Mouse (Mus musculus): Measurements from ENCODE around the gene Rnf20. TPM values are rescaled to one million over a fixed set of nuclear protein-coding genes. Genes with fewer than 3 reads are reported as not detected.
"Not testable (repeated sequence)": the region's sequence is repeated elsewhere in the genome, so short reads cannot be mapped to it uniquely, and the experiment has no call there.

Rnf20 gene
- 16.8 and 19.0 TPM in 2 replicates for polyA plus RNA-seq (2012; rRNA removed)

- peak; percentile 84 for DNase-seq (ENCODE audit: low read depth)
These were observed at the start of gene Rnf20 for GRCm38 (mm10) chr4:49631319-49632138. Rnf20 (plus strand) TSS chr4:49632006.

DNA sequence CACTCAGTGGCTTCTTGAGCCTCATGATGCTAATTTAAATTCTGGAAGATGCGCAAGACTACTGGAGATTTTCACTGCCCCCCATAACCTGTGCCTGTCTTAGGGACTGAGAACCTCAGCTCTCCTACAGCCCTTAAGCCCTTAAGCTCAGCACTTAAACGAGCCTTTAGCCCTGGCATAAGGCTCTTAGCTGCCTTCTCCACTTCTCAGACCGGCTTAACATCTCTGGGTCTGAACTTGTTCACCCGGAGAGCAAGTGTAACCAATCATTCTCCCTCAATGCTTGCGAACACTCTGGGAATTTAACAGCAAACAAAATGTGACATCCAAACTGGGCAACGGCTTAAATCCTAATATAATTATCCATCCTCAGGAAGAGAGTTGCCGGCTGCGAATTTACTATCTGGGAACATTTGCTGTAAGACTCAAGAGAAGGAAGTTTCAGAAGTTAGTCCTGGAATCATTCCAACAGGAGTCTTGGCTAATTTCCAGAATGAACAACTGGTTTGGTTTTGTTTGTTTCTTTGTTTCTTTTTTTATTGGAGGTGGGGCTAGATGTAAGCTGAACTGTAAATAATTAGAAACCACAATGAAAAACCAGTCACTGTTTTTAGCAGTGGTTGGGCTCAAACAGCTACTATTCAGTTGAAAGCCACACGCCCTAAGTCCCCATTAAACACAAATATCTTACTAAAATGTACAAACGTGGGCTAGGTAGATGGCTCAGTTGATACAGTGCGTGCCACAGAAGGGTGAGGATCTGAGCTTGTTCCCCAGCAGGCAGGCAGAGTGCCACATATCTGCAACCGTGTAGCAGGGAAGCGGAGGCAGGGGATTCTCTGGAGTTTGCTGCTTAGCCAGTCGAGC is 47.6 kb upstream of the Rnf20 start:
- no peak for DNase-seq (ENCODE audit: low read depth)

GRCm38 (mm10) chr4:49585524-49586101 is 46.2 kb upstream of the Rnf20 start:
- no peak for DNase-seq (ENCODE audit: low read depth)

GRCm38 (mm10) chr4:49586811-49587210 is 45.0 kb upstream of the Rnf20 start:
- DNase-seq (ENCODE audit: low read depth), result no peak

DNA sequence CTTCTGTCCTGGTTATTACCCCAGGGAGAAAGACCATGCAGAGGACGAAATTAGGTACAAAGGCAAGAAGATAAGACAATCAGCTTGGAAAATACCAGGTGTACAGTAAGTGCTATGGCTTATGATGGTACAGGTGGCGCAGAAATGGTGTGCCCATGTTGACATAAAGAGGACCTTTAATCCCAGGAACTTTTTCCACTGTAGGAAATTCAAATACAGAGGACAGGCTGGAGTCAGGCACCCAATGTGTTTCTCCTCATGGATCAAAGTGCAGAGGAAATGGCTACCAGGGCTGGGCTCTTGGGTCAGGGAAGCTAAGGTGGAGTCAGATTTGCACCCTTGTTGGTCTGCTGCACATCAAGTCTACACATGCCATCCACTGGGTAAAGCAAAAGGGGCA is 41.7 kb upstream of the Rnf20 start:
- no peak for DNase-seq (ENCODE audit: low read depth)

DNA sequence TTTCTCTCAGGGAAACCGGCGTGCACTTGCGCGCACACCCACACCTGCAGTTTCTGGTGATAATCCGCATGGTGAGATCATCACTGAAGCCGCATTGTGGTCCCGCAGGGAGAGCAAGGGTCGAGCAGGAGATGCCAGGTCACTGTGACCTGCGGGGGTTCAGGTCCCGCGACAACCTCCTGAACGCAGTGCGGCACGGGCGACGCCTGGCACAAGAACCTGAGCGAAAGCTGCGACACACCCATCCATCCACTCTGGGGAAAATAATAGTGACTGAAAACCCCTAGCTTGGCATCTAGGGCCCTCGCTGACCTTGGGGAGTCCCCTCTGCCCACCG is 35.0 kb upstream of the Rnf20 start:
- DNase-seq (ENCODE audit: low read depth), result no peak

DNA sequence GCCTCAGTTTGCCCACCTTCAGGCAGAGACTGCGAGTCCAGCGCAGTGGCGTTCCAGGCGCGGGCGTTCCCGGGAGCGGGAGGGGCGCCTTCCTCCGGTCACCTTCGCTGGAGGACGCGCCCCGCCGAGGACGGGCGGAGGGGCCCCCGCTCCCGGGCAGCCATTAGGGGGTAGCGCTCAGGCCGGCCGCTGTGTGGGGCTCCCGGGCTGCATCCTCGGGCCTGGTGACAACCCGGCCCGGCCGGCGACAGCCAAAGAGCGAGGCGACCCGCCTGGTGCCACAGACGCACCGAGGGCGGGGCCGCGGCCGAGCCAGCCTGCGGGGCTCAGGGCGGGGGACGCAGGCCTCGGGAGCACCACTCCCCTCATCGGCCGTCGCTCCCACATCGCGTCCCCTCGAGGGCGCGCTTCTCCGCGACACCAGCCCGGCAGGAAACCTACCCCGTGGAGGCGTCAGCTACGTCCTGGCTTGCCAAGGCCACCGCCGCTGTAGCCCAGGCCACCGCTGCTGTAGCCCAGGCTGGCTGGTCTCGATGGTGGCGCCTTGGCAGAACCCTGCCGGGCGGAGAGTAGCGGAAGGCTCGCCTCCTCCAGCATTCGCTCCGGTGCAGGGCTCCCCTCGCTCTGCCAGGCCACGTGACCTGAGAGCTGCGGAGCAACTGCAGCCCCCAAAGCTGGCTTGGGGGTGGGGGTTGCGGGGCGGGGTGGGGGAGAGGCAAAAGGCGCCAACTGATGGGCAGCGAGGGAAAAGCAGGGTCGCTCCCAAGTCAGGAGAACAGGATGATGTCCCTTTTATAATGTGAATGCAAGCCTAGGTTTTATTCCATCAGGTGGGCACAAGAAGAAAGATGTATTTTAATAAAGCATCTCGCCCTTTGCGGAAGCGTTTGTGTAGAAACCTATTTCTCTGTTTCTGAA is 34.4 kb upstream of the Rnf20 start, which contains the start of gene Tmem246:
Gene Tmem246 (minus strand): TSS at position 694 of the 918 bp plus-strand sequence.
- no peak for DNase-seq (ENCODE audit: low read depth)

- DNase-seq (ENCODE audit: low read depth), result no peak
These were observed 28.6 kb upstream of the Rnf20 start for GRCm38 (mm10) chr4:49603161-49603560.

- DNase-seq (ENCODE audit: low read depth), result no peak
These were observed 27.7 kb upstream of the Rnf20 start for GRCm38 (mm10) chr4:49604016-49604546.

GRCm38 (mm10) chr4:49604616-49605015 is 27.2 kb upstream of the Rnf20 start:
- DNase-seq (ENCODE audit: low read depth), result no peak

DNA sequence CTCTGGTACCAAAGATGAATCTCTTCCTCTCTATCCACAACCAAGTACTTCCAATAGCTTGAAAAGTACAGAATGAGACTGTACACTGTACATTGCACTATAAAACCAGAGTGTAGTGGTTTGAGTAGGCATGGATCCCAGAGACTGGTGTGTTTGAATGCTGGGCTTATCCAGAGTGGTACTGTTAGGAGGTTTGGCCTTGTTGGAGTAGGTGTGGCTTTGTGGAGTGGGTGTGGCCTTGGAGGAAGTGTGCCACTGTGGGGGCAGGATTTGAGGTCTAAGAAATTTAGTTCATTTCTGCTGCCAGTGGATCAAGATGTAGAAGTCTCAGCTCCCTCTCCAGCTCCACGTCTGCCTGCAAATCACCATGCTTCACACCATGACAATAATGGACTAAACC is 26.3 kb upstream of the Rnf20 start:
- no peak for DNase-seq (ENCODE audit: low read depth)

DNA sequence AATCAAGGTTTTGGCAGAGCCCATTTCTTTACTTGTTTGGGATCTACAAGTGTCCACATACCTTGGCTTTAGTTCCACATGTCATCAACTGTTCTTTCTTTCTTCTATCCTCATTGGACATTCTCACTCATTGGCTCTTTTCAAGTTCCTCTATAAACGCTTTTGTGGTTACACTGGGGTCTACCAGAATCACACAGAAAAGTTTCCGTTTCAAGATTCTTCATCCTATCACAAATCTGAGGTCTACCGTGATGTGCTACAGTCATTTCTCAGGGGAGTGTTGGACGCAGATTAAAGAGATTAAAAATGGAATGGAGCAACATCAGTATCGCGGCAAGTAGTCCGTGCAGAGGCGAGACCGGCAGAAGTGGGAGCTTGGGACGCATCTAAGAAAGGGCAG is 14.9 kb upstream of the Rnf20 start:
- no peak for DNase-seq (ENCODE audit: low read depth)

GRCm38 (mm10) chr4:49619861-49620260 is 11.9 kb upstream of the Rnf20 start:
- not testable (repeated sequence) for DNase-seq (ENCODE audit: low read depth)

- DNase-seq (ENCODE audit: low read depth), result no peak
These were observed 9.5 kb upstream of the Rnf20 start for GRCm38 (mm10) chr4:49622272-49622671.

DNA sequence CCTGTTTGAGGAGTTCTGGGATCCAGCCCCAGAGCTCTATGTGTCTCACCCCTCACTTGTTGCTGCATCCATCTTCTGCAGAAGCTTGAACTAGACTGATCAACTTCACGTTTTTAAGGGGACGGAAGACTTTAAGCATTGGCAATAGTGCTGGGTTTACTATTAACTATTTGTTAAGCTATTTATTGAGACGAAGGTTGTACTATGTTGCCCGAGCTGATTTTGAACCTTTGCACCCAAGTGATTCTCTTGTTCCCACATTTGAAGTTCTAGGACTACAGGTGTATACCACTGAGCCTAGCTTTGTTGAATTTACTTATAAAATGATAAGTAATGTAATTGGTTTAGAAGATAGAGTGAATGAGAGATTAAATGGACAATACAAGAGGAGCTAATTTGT is 7.9 kb upstream of the Rnf20 start:
- DNase-seq (ENCODE audit: low read depth), result no peak

DNA sequence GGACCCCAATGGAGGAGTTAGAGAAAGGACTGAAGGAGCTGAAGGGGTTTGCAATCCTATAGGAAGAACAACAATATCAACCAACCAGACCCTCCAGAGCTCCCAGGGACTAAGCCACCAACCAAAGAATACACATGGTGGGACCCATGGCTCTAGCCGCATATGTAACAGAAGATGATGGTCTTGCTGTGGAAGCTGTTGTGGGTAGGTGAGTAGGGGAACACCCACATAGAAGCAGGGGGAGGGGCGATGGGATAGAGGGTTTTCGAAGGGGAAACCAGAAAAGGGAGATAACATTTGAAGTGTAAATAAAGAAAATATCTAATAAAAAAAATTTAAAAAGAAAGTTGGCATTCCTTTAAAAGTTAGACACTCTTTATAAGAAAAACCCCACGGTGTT is 6.8 kb upstream of the Rnf20 start:
- DNase-seq (ENCODE audit: low read depth), result not testable (repeated sequence)

GRCm38 (mm10) chr4:49626973-49627372 is 4.8 kb upstream of the Rnf20 start:
- DNase-seq (ENCODE audit: low read depth), result no peak

GRCm38 (mm10) chr4:49628941-49629340 is 2.9 kb upstream of the Rnf20 start:
- DNase-seq (ENCODE audit: low read depth), result no peak

DNA sequence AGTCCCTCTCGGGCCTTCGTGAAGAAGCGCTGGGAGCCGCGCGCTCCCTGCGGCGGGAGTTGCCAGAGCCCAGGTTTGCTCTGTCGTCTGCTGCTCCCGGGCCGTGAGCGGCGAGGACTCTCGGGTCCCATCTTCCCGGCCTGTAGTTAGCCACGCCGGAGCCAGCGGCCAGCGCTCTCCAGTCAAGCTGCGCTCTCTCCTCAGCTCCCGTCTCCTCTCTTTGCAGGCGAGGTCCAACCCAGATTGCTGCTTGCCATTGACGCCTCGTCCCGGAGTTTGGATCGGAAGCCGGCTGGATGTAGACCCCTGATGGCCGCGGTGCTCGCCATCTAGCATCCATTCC is 304 bp downstream of the Rnf20 start:
- DNase-seq (ENCODE audit: low read depth), result no peak

GRCm38 (mm10) chr4:49637821-49638220 is 6.0 kb downstream of the Rnf20 start:
- no peak for DNase-seq (ENCODE audit: low read depth)

DNA sequence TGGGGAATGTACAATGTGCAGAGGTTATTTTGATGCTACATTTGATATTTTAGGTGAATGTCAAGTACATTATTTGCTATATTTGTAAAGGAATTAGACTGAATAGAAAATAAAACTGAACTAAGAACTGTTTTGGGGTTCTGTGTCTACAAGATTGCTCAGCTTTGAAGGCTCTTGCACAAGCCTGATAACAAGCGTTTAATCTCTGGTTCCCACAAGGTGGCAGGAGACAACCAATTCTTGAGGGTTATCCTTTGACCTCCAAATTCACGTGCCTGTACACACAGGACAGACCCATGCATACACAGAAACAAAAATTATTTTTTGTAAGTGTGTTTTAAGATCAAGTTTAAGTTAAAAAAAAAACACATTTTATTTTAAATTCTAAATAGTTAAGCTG is 8.1 kb downstream of the Rnf20 start:
- no peak for DNase-seq (ENCODE audit: low read depth)
